ENCODE assay signal across 11 mouse cellular contexts in the genomic region with DNA sequence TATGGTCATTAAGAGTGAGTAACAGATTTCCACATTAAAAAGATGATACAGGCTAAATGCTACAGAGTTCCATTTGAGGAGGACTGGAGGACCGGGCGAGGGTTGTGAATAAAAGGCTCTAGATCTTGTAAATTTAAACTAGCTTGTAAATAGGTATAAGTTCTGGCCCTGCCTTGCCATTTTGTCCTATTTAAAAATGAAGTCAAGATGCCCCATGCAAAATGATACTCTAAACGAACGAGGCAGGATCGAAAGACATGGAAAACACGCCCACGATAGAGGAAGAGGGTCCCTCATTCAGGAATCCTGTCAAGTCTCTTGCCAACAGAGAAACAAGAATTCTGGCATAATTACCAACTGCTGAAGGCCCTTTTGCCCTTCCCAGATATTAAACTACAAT. TPM values are rescaled to one million over a fixed set of nuclear protein-coding genes. Genes with fewer than 3 reads are reported as not detected.
A peak's percentile ranks its signal among the peaks of the same experiment; 100 is the strongest.
DNase-seq lines count a peak whose midpoint lies in the region; ATAC-seq and TF ChIP-seq lines count a peak whose summit lies in the region.
"Had no signal": no experiment of that assay in that cellular context is flagged by ENCODE, and none has a peak within 500 bp of the region (broad histone marks: within the 10 kb centered on the region; RNA-seq: fewer than 3 reads in every experiment).

No protein-coding gene starts in this region.

- H3K4me1 ChIP-seq in heart, embryonic 12.5 days (replicated peaks): peaks cover 42% of the 10 kb centered on the region
- peaks cover 34 to 63% of the 10 kb centered on the region in 2 experiments for H3K4me1 ChIP-seq in CH12.LX (ENCODE audit: control insufficient read depth in 1 of 2, insufficient read depth in 2 of 2)
- H3K4me1 ChIP-seq in forebrain, postnatal 0 days (ENCODE audit: insufficient read depth): peaks cover 14% of the 10 kb centered on the region; the same call in 1 of the 2 replicates
- peaks cover 27% of the 10 kb centered on the region for H3K4me1 ChIP-seq in liver, embryonic 16.5 days (ENCODE audit: control insufficient read depth, low read depth, low read length)

- H3K4me3 ChIP-seq in heart, embryonic 12.5 days: no peak overlapping the region
- H3K4me3 ChIP-seq in CH12.LX (replicated peaks in 1 of 3; ENCODE audit: low read depth in 2 of 3, low read length in 2 of 3, poor library complexity in 1 of 3): no peak overlapping the region
- no peak overlapping the region for H3K4me3 ChIP-seq in forebrain, postnatal 0 days (ENCODE audit: low read depth, low read length)
- H3K4me3 ChIP-seq in liver, embryonic 16.5 days (ENCODE audit: low read depth, low read length): no peak overlapping the region

- dilution Hi-C loops in CH12.LX (cut with MboI; ENCODE audit: extremely low pct_ligation_motif_present, extremely low pct_unique_long_range_greater_than_20kb, low sequenced_read_pairs): no loop called here

- H3K9ac ChIP-seq in heart, embryonic 12.5 days: no peak overlapping the region; the same call in 1 of the 2 replicates
- no peak overlapping the region for H3K9ac ChIP-seq in CH12.LX (ENCODE audit: insufficient read depth, low read depth)
- H3K9ac ChIP-seq in forebrain, postnatal 0 days: no peak overlapping the region
- no peak overlapping the region for H3K9ac ChIP-seq in liver, embryonic 16.5 days (ENCODE audit: low read depth, low read length)

- H3K27ac ChIP-seq in heart, embryonic 12.5 days (ENCODE audit: poor library complexity, severe bottlenecking): no peak overlapping the region
- no peak overlapping the region for H3K27ac ChIP-seq in CH12.LX (ENCODE audit: insufficient read depth, low read depth)
- H3K27ac ChIP-seq in forebrain, postnatal 0 days (ENCODE audit: low read depth, low read length): 0 out of 2 replicates have a peak overlapping the region, but pooled peaks have one; percentile 15
- no peak overlapping the region for H3K27ac ChIP-seq in liver, embryonic 16.5 days (ENCODE audit: low read length)

- no peak for TF ChIP-seq POLR2A in CH12.LX (IDR thresholded peaks at IDR 0.05; ENCODE audit: low read depth, low read length)

- 0 out of 2 replicates have a peak, but pooled peaks cover 6% of the 10 kb centered on the region for H3K27me3 ChIP-seq in heart, embryonic 12.5 days (replicated peaks)
- no peaks in the 10 kb centered on the region for H3K27me3 ChIP-seq in CH12.LX (replicated peaks)
- H3K27me3 ChIP-seq in forebrain, postnatal 0 days (ENCODE audit: insufficient read depth, low read length): no peaks in the 10 kb centered on the region
- H3K27me3 ChIP-seq in liver, embryonic 16.5 days (ENCODE audit: control insufficient read depth, insufficient read depth, low read depth, low read length): no peaks in the 10 kb centered on the region
- H3K27me3 ChIP-seq: Patski had no signal

- H3K36me3 ChIP-seq in heart, embryonic 12.5 days: peaks cover 29% of the 10 kb centered on the region
- peaks cover 24 to 29% of the 10 kb centered on the region in 2 experiments for H3K36me3 ChIP-seq in CH12.LX (replicated peaks in 1 of 2; ENCODE audit: control insufficient read depth in 1 of 2, insufficient read depth in 1 of 2, low read length in 1 of 2)
- H3K36me3 ChIP-seq in forebrain, postnatal 0 days (ENCODE audit: insufficient read depth): peaks cover 21% of the 10 kb centered on the region
- H3K36me3 ChIP-seq in liver, embryonic 16.5 days (ENCODE audit: control insufficient read depth, insufficient read depth): peaks cover 21% of the 10 kb centered on the region

- in situ Hi-C loops in CH12.LX (cut with MboI; ENCODE audit: low pct_ligation_motif_present, low pct_unique_long_range_greater_than_20kb, low sequenced_read_pairs): loop anchor here (25.0 kb wide), 1 partner anchor 517 kb away; a partner anchor contains a TSS

- WGBS in heart, embryonic 12.5 days: 86% methylated on average over 7 of the region's 7 CpGs
- WGBS in forebrain, postnatal 0 days: 67% methylated on average over 7 of the region's 7 CpGs
- 78% methylated on average over 7 of the region's 7 CpGs for WGBS in liver, embryonic 16.5 days (ENCODE audit: insufficient replicate concordance)

- no peak for ATAC-seq in heart, embryonic 12.5 days (ENCODE audit: insufficient number of reproducible peaks, low FRiP score)
- no peak for ATAC-seq in forebrain, postnatal 0 days
- ATAC-seq in liver, embryonic 16.5 days (ENCODE audit: low read depth): no peak

- 0 out of 2 replicates have a peak overlapping the region, but pooled peaks have one; percentile 91 for H3K4me2 ChIP-seq in heart, embryonic 12.5 days
- H3K4me2 ChIP-seq in CH12.LX (ENCODE audit: insufficient read depth, low read depth, poor library complexity, severe bottlenecking): peak overlapping the region; percentile 17
- H3K4me2 ChIP-seq in forebrain, postnatal 0 days (ENCODE audit: low read depth): peak overlapping the region; percentile 89
- peak overlapping the region; percentile 81 for H3K4me2 ChIP-seq in liver, embryonic 16.5 days (ENCODE audit: low read depth, low read length)

- TF ChIP-seq EP300 in CH12.LX (IDR thresholded peaks at IDR 0.05; ENCODE audit: low read length): no peak

- intact Hi-C loops in left cerebral cortex, postnatal 25 days (cut with DNase I): no loop called here

- no peak for TF ChIP-seq RAD21 in CH12.LX (IDR thresholded peaks at IDR 0.05; ENCODE audit: low read depth, low read length)

- TF ChIP-seq CTCF in CH12.LX (conservative IDR thresholded peaks at IDR 0.05 in 1 of 2, IDR thresholded peaks at IDR 0.05 in 1 of 2; ENCODE audit: low read depth in 2 of 2, low read length in 2 of 2): no peak
- TF ChIP-seq CTCF in forebrain, postnatal 0 days (IDR thresholded peaks at IDR 0.05; ENCODE audit: low read depth): no peak

- H3K79me2 ChIP-seq in CH12.LX (replicated peaks; ENCODE audit: control insufficient read depth, extremely low read depth, insufficient read depth, poor library complexity, severe bottlenecking): peaks cover 38% of the 10 kb centered on the region

- no peak for DNase-seq in heart, adult 9 months (ENCODE audit: low spot score in 2 of 2)
- no peak for DNase-seq in CH12.LX (ENCODE audit: extremely low read depth)
- no peak for DNase-seq in forebrain, postnatal 0 days
- no peak for DNase-seq in thymus, postnatal 25 days
- DNase-seq in thymus, postnatal 10 days (ENCODE audit: low spot score in 2 of 2): no peak
- no peak for DNase-seq in left cerebral cortex, postnatal 25 days (ENCODE audit: low spot score in 2 of 2)
- DNase-seq: kidney, adult 11 months had no signal

- H3K9me3 ChIP-seq in heart, embryonic 12.5 days (replicated peaks): no peaks in the 10 kb centered on the region
- no peaks in the 10 kb centered on the region for H3K9me3 ChIP-seq in CH12.LX (replicated peaks; ENCODE audit: low read length)
- H3K9me3 ChIP-seq in forebrain, postnatal 0 days (ENCODE audit: low read length): no peaks in the 10 kb centered on the region
- no peaks in the 10 kb centered on the region for H3K9me3 ChIP-seq in liver, embryonic 16.5 days (replicated peaks; ENCODE audit: control insufficient read depth, low read length)

TF ChIP-seq in CH12.LX, 34 proteins besides CTCF, POLR2A, EP300 and RAD21:
- TF ChIP-seq CHD1 (IDR thresholded peaks at IDR 0.05; ENCODE audit: low read depth, low read length) (0 out of 2 replicates have a peak, but pooled peaks have one; percentile 11), MAFK (IDR thresholded peaks at IDR 0.05; ENCODE audit: insufficient replicate concordance, low read length) (no peak), GABPA (IDR thresholded peaks at IDR 0.05; ENCODE audit: insufficient replicate concordance, low read depth, low read length) (no peak), ZC3H11A (IDR thresholded peaks at IDR 0.05; ENCODE audit: low read depth, low read length) (no peak), MEF2A (IDR thresholded peaks at IDR 0.05; ENCODE audit: borderline replicate concordance, low read depth, low read length) (no peak), POLR2AphosphoS2 (IDR thresholded peaks at IDR 0.05; ENCODE audit: low read depth, low read length) (no peak)
TF ChIP-seq in CH12.LX: peak in this region for 1.

RNA-seq across cellular contexts. Expression of a gene that starts 16.3 kb away (rescaled TPM):
- polyA plus RNA-seq in heart, embryonic 12.5 days (2016; fragmentation: Nextera tagmentation; extraction: Ambion mirVana): 1.3 and 1.4 TPM in 2 replicates
- not detected in 2 replicates for total RNA-seq in CH12.LX (2012; rRNA removed)
- not detected in 2 replicates for total RNA-seq in CH12.LX (2014; rRNA removed)
- 0.11 TPM in 1 of 2 replicates, not detected in the other for polyA plus RNA-seq in CH12.LX (2012; ENCODE audit: insufficient read length, low read depth)
- total RNA-seq in forebrain, postnatal 0 days (2014; rRNA removed): 20.7 and 22.7 TPM in 2 replicates
- polyA plus RNA-seq in forebrain, postnatal 0 days (2015; fragmentation: Nextera tagmentation; extraction: Ambion mirVana): 24.9 and 27.6 TPM in 2 replicates
- polyA plus RNA-seq in liver, embryonic 16.5 days (2015; fragmentation: Nextera tagmentation; extraction: Ambion mirVana): 1.1 and 1.2 TPM in 2 replicates
- 10 to 100 TPM; 39.9 TPM for total RNA-seq in left cerebral cortex, postnatal 25 days (2021)
- total RNA-seq: megakaryocyte progenitor cell, adult 5-6 weeks had no signal

RNA-seq across cellular contexts. Expression of a gene that starts 17.1 kb away (rescaled TPM):
- 0.73 TPM in 1 of 2 replicates, not detected in the other for polyA plus RNA-seq in heart, embryonic 12.5 days (2016; fragmentation: Nextera tagmentation; extraction: Ambion mirVana)
- not detected in 2 replicates for total RNA-seq in CH12.LX (2012; rRNA removed)
- not detected in 2 replicates for total RNA-seq in CH12.LX (2014; rRNA removed)
- not detected in 2 replicates for polyA plus RNA-seq in CH12.LX (2012; ENCODE audit: insufficient read length, low read depth)
- 1.5 and 3.3 TPM in 2 replicates for total RNA-seq in forebrain, postnatal 0 days (2014; rRNA removed)
- 3.4 and 4.8 TPM in 2 replicates for polyA plus RNA-seq in forebrain, postnatal 0 days (2015; fragmentation: Nextera tagmentation; extraction: Ambion mirVana)
- polyA plus RNA-seq in liver, embryonic 16.5 days (2015; fragmentation: Nextera tagmentation; extraction: Ambion mirVana): 0.12 TPM in 1 of 2 replicates, not detected in the other
- total RNA-seq in left cerebral cortex, postnatal 25 days (2021): 1 to 10 TPM; 4.6 to 6.7 TPM

RNA-seq across cellular contexts. Expression of a gene that starts 43.6 kb away (rescaled TPM):
- 7.5 and 8.1 TPM in 2 replicates for polyA plus RNA-seq in heart, embryonic 12.5 days (2016; fragmentation: Nextera tagmentation; extraction: Ambion mirVana)
- 8.5 and 12.1 TPM in 2 replicates for total RNA-seq in CH12.LX (2012; rRNA removed)
- total RNA-seq in CH12.LX (2014; rRNA removed): 3.1 and 3.4 TPM in 2 replicates
- 11.8 and 14.7 TPM in 2 replicates for polyA plus RNA-seq in CH12.LX (2012; ENCODE audit: insufficient read length, low read depth)
- total RNA-seq in forebrain, postnatal 0 days (2014; rRNA removed): 1.6 and 1.9 TPM in 2 replicates
- 0.75 and 0.97 TPM in 2 replicates for polyA plus RNA-seq in forebrain, postnatal 0 days (2015; fragmentation: Nextera tagmentation; extraction: Ambion mirVana)
- polyA plus RNA-seq in liver, embryonic 16.5 days (2015; fragmentation: Nextera tagmentation; extraction: Ambion mirVana): 6.7 and 7.7 TPM in 2 replicates
- total RNA-seq in left cerebral cortex, postnatal 25 days (2021): 1 to 10 TPM; 1.3 to 1.4 TPM

Comparison
In these comparisons a context has a peak if more than half of its experiments do, and no peak if none do; other contexts are left out.
1. H3K4me2 ChIP-seq: peak in every context shown above with its lines; median percentile 91 in heart, embryonic 12.5 days; 89 in forebrain, postnatal 0 days; 81 in liver, embryonic 16.5 days; 17 in CH12.LX.
2. RNA of a gene that starts 16.3 kb away (polyA plus RNA-seq): 24.9 to 27.6 TPM in forebrain, postnatal 0 days; 1.3 to 1.4 TPM in heart, embryonic 12.5 days, 1.1 to 1.2 TPM in liver, embryonic 16.5 days and 0.11 TPM in CH12.LX; every median in the first group is over 10 times any median in the second.